Mouse (Mus musculus) hindbrain, embryonic 12.5 days (tissue): ENCODE measurements around the gene Rab31. TPM values are rescaled to one million over a fixed set of nuclear protein-coding genes. Genes with fewer than 3 reads are reported as not detected.

Experiments used
- ATAC-seq: fragments of 200-750 bp; cut with Nextera tagmentation; 2 replicates; pipeline ENCODE4 v1.8.0; 2017; ENCODE audit warnings: moderate TSS enrichment; ENCODE audit not compliant: low FRiP score
- H3K27ac ChIP-seq: fragments of 300-500 bp; sonication (generic); 2 replicates; pipeline ENCODE4 v1.5.1; 2016; ENCODE audit warnings: mild to moderate bottlenecking
- H3K27me3 ChIP-seq: fragments of 300-500 bp; sonication (generic); 2 replicates; pipeline ENCODE4 v1.6.1; 2016; ENCODE audit warnings: mild to moderate bottlenecking
- H3K36me3 ChIP-seq: fragments of 300-500 bp; sonication (generic); 2 replicates; pipeline ENCODE4 v1.6.1; 2016; ENCODE audit warnings: mild to moderate bottlenecking
- H3K4me1 ChIP-seq: fragments of 300-500 bp; sonication (generic); 2 replicates; pipeline ENCODE4 v1.6.1; 2016
- H3K4me2 ChIP-seq: fragments of 300-500 bp; sonication (generic); replicated peaks from 2 replicates; pipeline ENCODE4 v1.6.1; 2016; ENCODE audit warnings: mild to moderate bottlenecking
- H3K4me3 ChIP-seq: fragments of 300-500 bp; sonication (generic); 2 replicates; pipeline ENCODE4 v1.5.1; 2016; ENCODE audit warnings: mild to moderate bottlenecking
- H3K9ac ChIP-seq: fragments of 300-500 bp; sonication (generic); 2 replicates; pipeline ENCODE4 v1.6.1; 2016; ENCODE audit warnings: mild to moderate bottlenecking, moderate library complexity
- H3K9me3 ChIP-seq: fragments of 300-500 bp; sonication (generic); replicated peaks from 2 replicates; pipeline ENCODE4 v1.6.1; 2016; ENCODE audit warnings: mild to moderate bottlenecking
- WGBS: fragments of 180-500 bp; shearing (Covaris S2); methylation state at CpG from one replicate; pipeline ENCODE4 v1.1.7; 2016; 5-methylcytosine and 5-hydroxymethylcytosine counted together
- polyA plus RNA-seq: library from polyadenylated mRNA; unstranded; fragments of >200 nt; fragmentation: Nextera tagmentation; extraction: Ambion mirVana; gene quantifications from 2 replicates; pipeline ENCODE4 v1.2.1, GENCODE M21; 2016

Gene Rab31
- polyA plus RNA-seq, 1 experiment from 2014 or later, result 76.9 TPM

DNA sequence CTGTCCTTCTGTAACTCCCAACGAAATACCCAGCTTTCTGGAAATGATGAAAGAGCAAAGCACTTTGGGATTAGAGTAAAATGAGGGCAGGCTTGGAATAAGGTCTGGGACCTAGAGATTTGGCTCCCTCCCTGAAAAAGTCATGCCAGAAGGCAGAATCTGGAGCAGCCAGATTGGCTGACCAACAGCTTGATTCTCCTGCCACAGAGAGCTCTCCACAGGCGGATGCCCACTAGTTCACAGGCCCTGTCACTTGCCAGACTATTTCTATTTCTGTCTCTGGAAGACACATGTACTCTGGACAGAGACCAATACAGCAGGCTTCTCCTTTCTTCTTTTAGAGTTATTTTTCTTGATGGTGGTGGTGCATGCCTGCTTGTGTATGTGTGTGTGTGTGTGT lies 88.8 kb downstream of the Rab31 start:
- Histone ChIP-seq H3K4me2 (no peak overlapping the region), H3K9ac (no peak overlapping the region), H3K36me3 (no peaks in the 10 kb centered on the region), H3K27me3 (no peaks in the 10 kb centered on the region), H3K27ac (no peak overlapping the region), H3K4me1 (no peaks in the 10 kb centered on the region), H3K4me3 (no peak overlapping the region), H3K9me3 (no peaks in the 10 kb centered on the region)
- 79% methylated on average over 2 of the region's 2 CpGs for WGBS
- no peak for ATAC-seq

DNA sequence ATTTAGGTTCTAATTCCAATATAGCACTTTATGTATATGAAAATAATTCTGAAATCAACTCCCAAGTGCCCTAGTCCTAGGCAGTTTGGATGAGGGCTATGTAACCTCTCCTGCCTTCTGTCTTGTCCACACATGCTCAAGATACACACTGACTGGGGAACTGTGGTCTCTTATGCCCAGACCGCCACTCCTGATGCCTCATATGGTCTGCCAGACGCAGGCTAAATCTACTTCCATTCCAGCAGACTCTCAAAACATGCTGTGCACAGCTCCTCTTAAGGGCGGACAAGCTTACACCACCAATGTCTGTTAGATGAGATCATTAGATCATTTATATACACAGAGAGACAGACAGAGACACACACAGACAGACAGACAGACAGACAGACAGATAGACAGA lies 89.2 kb downstream of the Rab31 start:
- Histone ChIP-seq H3K4me2 (no peak overlapping the region), H3K4me3 (no peak overlapping the region), H3K36me3 (no peaks in the 10 kb centered on the region), H3K27ac (no peak overlapping the region), H3K4me1 (no peaks in the 10 kb centered on the region), H3K9me3 (no peaks in the 10 kb centered on the region), H3K9ac (no peak overlapping the region), H3K27me3 (no peaks in the 10 kb centered on the region)
- WGBS, result 90% methylated on average over 3 of the region's 3 CpGs
- no peak for ATAC-seq

- no peak overlapping the region for H3K4me3 ChIP-seq
- no peak overlapping the region for H3K9ac ChIP-seq
- no peaks in the 10 kb centered on the region for H3K27me3 ChIP-seq
- no peaks in the 10 kb centered on the region for H3K36me3 ChIP-seq
- 76% methylated on average over 5 of the region's 5 CpGs for WGBS
- H3K27ac ChIP-seq, result no peak overlapping the region
- ATAC-seq, result no peak
- no peaks in the 10 kb centered on the region for H3K9me3 ChIP-seq
- H3K4me1 ChIP-seq, result no peaks in the 10 kb centered on the region
- no peak overlapping the region for H3K4me2 ChIP-seq
Observed at GRCm38 (mm10) chr17:65682071-65682680, 90.4 kb downstream of the Rab31 start.

DNA sequence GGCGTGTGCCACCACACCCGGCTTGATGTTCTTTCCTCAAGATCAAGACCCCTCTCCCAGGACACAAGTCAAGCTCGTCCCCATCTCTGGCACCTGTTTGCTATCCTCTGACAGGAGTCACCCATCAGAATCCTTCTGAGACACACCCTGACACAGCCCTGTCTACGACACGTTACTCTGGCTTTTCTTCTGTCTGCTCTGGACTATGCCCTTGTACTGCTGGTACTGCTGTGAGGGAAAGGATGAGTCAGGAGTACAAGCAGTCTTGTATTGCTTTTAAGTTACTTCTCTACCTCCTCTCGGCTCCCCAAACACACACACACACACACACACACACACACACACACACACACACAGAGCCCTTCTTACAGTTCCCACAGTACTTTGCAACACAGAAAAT lies 91.0 kb downstream of the Rab31 start:
- no peaks in the 10 kb centered on the region for H3K4me1 ChIP-seq

DNA sequence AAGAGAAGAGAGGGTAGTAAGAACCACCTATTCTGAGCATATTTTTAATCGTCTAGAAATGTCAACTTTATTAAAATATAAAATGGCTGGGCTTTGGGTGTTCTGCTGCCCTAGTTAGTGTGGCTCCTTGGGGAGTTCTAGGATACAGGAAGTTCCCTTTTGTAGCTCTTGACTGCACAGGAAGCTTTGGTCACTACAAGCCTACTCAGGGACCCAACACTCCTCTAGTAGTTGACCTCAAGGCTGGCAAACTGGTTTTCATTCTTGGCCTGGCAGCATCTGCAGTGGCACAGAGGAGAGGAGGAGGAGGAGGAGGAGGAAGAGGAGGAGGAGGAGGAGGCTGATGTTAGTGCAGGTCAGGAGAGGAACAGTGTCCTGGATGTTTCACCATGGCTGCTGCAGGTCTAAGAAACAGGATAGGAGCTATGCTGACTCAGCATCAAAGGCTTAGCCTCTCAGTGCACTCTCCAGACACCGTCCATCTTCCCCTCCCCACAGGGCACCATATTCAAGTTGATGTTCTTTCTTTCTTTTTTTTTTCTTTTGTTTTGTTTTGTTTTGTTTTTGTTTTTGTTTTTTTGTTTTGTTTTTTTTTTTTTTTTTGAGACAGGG lies 91.6 kb downstream of the Rab31 start:
- Histone ChIP-seq H3K27me3 (no peaks in the 10 kb centered on the region), H3K27ac (no peak overlapping the region), H3K9me3 (no peaks in the 10 kb centered on the region), H3K4me2 (no peak overlapping the region), H3K9ac (no peak overlapping the region), H3K36me3 (no peaks in the 10 kb centered on the region), H3K4me3 (no peak overlapping the region), H3K4me1 (no peaks in the 10 kb centered on the region)
- ATAC-seq, result no peak
- 80% methylated on average over 2 of the region's 2 CpGs for WGBS

More for the DNA sequence above, 91.0 kb downstream of the Rab31 start:
- no peak for ATAC-seq
- WGBS, result 81% methylated on average over 6 of the region's 6 CpGs
- Histone ChIP-seq H3K4me3 (no peak overlapping the region), H3K27me3 (no peaks in the 10 kb centered on the region), H3K9me3 (no peaks in the 10 kb centered on the region), H3K9ac (no peak overlapping the region), H3K27ac (no peak overlapping the region), H3K36me3 (no peaks in the 10 kb centered on the region), H3K4me2 (no peak overlapping the region)

DNA sequence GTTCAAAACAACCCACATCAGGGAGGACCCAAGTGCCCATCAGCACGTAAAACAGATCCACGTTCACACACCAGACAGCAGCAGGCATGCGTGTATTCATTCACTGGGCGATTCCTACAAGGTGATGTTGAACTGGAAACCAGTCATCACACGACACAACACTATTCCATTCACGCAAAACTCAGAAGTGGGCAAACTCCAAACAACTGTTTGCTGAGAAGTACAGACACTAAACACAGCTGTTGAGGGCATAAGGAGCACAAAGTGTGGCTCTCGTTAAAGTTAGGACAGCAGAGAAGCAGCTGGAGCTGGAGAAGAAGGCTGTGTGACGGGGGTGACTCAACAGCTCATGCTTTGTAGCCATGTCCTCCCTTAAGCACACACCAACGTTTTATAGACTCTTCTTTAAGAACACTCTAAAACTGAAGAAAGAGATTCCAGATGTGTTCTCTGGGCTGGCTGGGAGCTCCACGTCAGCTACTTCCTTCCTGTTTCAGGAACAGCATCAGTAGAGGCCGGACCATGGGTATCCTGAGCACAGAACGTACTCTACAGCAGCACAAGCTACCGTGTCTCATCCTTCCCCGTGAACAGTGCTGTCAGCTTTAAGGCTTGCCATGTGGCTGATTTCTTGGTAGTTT lies 92.6 kb downstream of the Rab31 start:
- Histone ChIP-seq H3K9me3 (no peaks in the 10 kb centered on the region), H3K27me3 (no peaks in the 10 kb centered on the region), H3K27ac (no peak overlapping the region), H3K4me2 (no peak overlapping the region), H3K9ac (no peak overlapping the region), H3K4me3 (no peak overlapping the region), H3K36me3 (no peaks in the 10 kb centered on the region), H3K4me1 (no peaks in the 10 kb centered on the region)
- ATAC-seq, result no peak
- WGBS, result 79% methylated on average over 14 of the region's 14 CpGs

GRCm38 (mm10) chr17:65677742-65678141 lies 94.8 kb downstream of the Rab31 start:
- Histone ChIP-seq H3K36me3 (no peaks in the 10 kb centered on the region), H3K4me2 (no peak overlapping the region), H3K9me3 (no peaks in the 10 kb centered on the region), H3K4me1 (no peaks in the 10 kb centered on the region), H3K27me3 (no peaks in the 10 kb centered on the region), H3K27ac (no peak overlapping the region), H3K4me3 (no peak overlapping the region), H3K9ac (no peak overlapping the region)
- 89% methylated on average over 1 of the region's 1 CpGs for WGBS
- no peak for ATAC-seq

- H3K9ac ChIP-seq, result no peak overlapping the region
- no peaks in the 10 kb centered on the region for H3K27me3 ChIP-seq
- H3K36me3 ChIP-seq, result no peaks in the 10 kb centered on the region
- no peaks in the 10 kb centered on the region for H3K9me3 ChIP-seq
- no peak overlapping the region for H3K4me3 ChIP-seq
- WGBS, result 95% methylated on average over 8 of the region's 8 CpGs
- H3K4me2 ChIP-seq, result no peak overlapping the region
- no peak overlapping the region for H3K27ac ChIP-seq
- no peak for ATAC-seq
- no peaks in the 10 kb centered on the region for H3K4me1 ChIP-seq
Observed at GRCm38 (mm10) chr17:65676536-65676935, 96.0 kb downstream of the Rab31 start.

DNA sequence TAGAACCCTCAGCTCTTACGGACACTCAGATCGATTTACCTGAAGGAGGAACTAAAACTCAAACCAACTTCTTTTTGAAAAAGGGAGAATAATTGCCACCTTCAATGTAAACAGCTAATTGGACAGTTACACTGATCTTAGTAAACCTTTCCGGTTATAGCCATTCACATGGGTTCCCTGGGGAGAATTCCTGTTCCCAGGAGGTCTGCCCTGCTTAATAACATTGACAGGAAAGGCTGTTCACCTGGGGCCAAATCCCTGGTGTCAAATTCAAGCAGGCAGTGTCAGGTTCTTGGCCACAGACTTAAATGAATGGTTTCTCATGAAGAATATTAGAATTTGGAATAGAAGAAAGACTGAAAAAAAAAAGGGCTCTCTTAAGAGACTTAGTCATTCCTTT lies 96.6 kb downstream of the Rab31 start:
- 90% methylated on average over 3 of the region's 3 CpGs for WGBS
- no peak for ATAC-seq
- H3K27ac ChIP-seq, result no peak overlapping the region
- no peak overlapping the region for H3K4me2 ChIP-seq
- H3K27me3 ChIP-seq, result no peaks in the 10 kb centered on the region
- H3K36me3 ChIP-seq, result no peaks in the 10 kb centered on the region
- H3K4me1 ChIP-seq, result no peaks in the 10 kb centered on the region
- no peak overlapping the region for H3K4me3 ChIP-seq
- H3K9me3 ChIP-seq, result no peaks in the 10 kb centered on the region
- no peak overlapping the region for H3K9ac ChIP-seq

GRCm38 (mm10) chr17:65674710-65675171 lies 97.8 kb downstream of the Rab31 start:
- 50% methylated on average over 1 of the region's 1 CpGs for WGBS
- H3K9me3 ChIP-seq, result no peaks in the 10 kb centered on the region

GRCm38 (mm10) chr17:65672926-65673325 lies 99.6 kb downstream of the Rab31 start:
- Histone ChIP-seq H3K27ac (no peak overlapping the region), H3K27me3 (no peaks in the 10 kb centered on the region), H3K36me3 (no peaks in the 10 kb centered on the region), H3K4me2 (no peak overlapping the region), H3K4me1 (no peaks in the 10 kb centered on the region), H3K9ac (no peak overlapping the region), H3K4me3 (no peak overlapping the region), H3K9me3 (no peaks in the 10 kb centered on the region)
- WGBS, result 97% methylated on average over 7 of the region's 7 CpGs
- no peak for ATAC-seq

More at GRCm38 (mm10) chr17:65674710-65675171, 97.8 kb downstream of the Rab31 start:
- H3K4me3 ChIP-seq, result no peak overlapping the region
- no peaks in the 10 kb centered on the region for H3K27me3 ChIP-seq
- no peak overlapping the region for H3K9ac ChIP-seq
- ATAC-seq, result no peak
- H3K36me3 ChIP-seq, result no peaks in the 10 kb centered on the region
- H3K4me1 ChIP-seq, result no peaks in the 10 kb centered on the region
- H3K4me2 ChIP-seq, result no peak overlapping the region
- no peak overlapping the region for H3K27ac ChIP-seq

GRCm38 (mm10) chr17:65669061-65669460 lies 103.5 kb downstream of the Rab31 start:
- WGBS, result 86% methylated on average over 4 of the region's 4 CpGs
- Histone ChIP-seq H3K4me3 (no peak overlapping the region), H3K4me1 (no peaks in the 10 kb centered on the region), H3K36me3 (peaks cover 2% of the 10 kb centered on the region; the same call in 1 of the 2 replicates), H3K9me3 (no peaks in the 10 kb centered on the region), H3K4me2 (no peak overlapping the region), H3K27ac (no peak overlapping the region), H3K27me3 (no peaks in the 10 kb centered on the region), H3K9ac (no peak overlapping the region)
- no peak for ATAC-seq

- no peak overlapping the region for H3K4me3 ChIP-seq
- ATAC-seq, result no peak
- peaks cover 2% of the 10 kb centered on the region; the same call in 1 of the 2 replicates for H3K36me3 ChIP-seq
- no peaks in the 10 kb centered on the region for H3K9me3 ChIP-seq
- H3K27ac ChIP-seq, result no peak overlapping the region
- no peak overlapping the region for H3K4me2 ChIP-seq
- H3K27me3 ChIP-seq, result no peaks in the 10 kb centered on the region
- no peaks in the 10 kb centered on the region for H3K4me1 ChIP-seq
- no peak overlapping the region for H3K9ac ChIP-seq
- 90% methylated on average over 14 of the region's 14 CpGs for WGBS
Observed at GRCm38 (mm10) chr17:65667792-65668191, 104.8 kb downstream of the Rab31 start.
